Mouse (Mus musculus) testis, postnatal 10 days (tissue): ENCODE data around the gene Kpna3.
"Not testable (repeated sequence)": the region's sequence is repeated elsewhere in the genome, so short reads cannot be mapped to it uniquely, and the experiment has no call there.

Source experiments
- DNase-seq: peaks from one replicate; pipeline ENCODE4 v3.0.0; 2021; ENCODE audit warnings: low spot score

The Kpna3 gene

GRCm38 (mm10) chr14:61439661-61440559 lies at the start of gene Kpna3:
Gene Kpna3, minus strand, starts transcription at chr14:61439874.
- peak; percentile 98 for DNase-seq

GRCm38 (mm10) chr14:61460365-61460764 lies 20.7 kb upstream of the Kpna3 start:
- no peak for DNase-seq

GRCm38 (mm10) chr14:61457468-61457867 lies 17.8 kb upstream of the Kpna3 start:
- DNase-seq: no peak

GRCm38 (mm10) chr14:61455571-61455970 lies 15.9 kb upstream of the Kpna3 start:
- no peak for DNase-seq

GRCm38 (mm10) chr14:61453032-61453431 lies 13.4 kb upstream of the Kpna3 start:
- no peak for DNase-seq

- no peak for DNase-seq
Measured at GRCm38 (mm10) chr14:61452481-61452880, 12.8 kb upstream of the Kpna3 start.

GRCm38 (mm10) chr14:61447775-61448174 lies 8.1 kb upstream of the Kpna3 start:
- DNase-seq: no peak

- DNase-seq: peak; percentile 74
Measured at GRCm38 (mm10) chr14:61439141-61439660, 473 bp downstream of the Kpna3 start.

- no peak for DNase-seq
Measured at GRCm38 (mm10) chr14:61438171-61438945, 1.3 kb downstream of the Kpna3 start.

GRCm38 (mm10) chr14:61436866-61437265 lies 2.8 kb downstream of the Kpna3 start:
- no peak for DNase-seq

- no peak for DNase-seq
Measured at GRCm38 (mm10) chr14:61428126-61428787, 11.4 kb downstream of the Kpna3 start.

- not testable (repeated sequence) for DNase-seq
Measured at GRCm38 (mm10) chr14:61427095-61427494, 12.6 kb downstream of the Kpna3 start.

GRCm38 (mm10) chr14:61425080-61425665 lies 14.5 kb downstream of the Kpna3 start:
- no peak for DNase-seq

- DNase-seq: no peak
Measured at GRCm38 (mm10) chr14:61415719-61416118, 24.0 kb downstream of the Kpna3 start.

- DNase-seq: no peak
Measured at GRCm38 (mm10) chr14:61415311-61415710, 24.4 kb downstream of the Kpna3 start.

- DNase-seq: no peak
Measured at GRCm38 (mm10) chr14:61414808-61415207, 24.9 kb downstream of the Kpna3 start.

GRCm38 (mm10) chr14:61414199-61414598 lies 25.5 kb downstream of the Kpna3 start:
- no peak for DNase-seq

GRCm38 (mm10) chr14:61413686-61414085 lies 26.0 kb downstream of the Kpna3 start:
- DNase-seq: no peak

GRCm38 (mm10) chr14:61410020-61410419 lies 29.7 kb downstream of the Kpna3 start:
- no peak for DNase-seq

GRCm38 (mm10) chr14:61407055-61407454 lies 32.6 kb downstream of the Kpna3 start:
- no peak for DNase-seq

GRCm38 (mm10) chr14:61405761-61406160 lies 33.9 kb downstream of the Kpna3 start:
- DNase-seq: no peak

GRCm38 (mm10) chr14:61404941-61405340 lies 34.7 kb downstream of the Kpna3 start:
- no peak for DNase-seq
